Mouse (Mus musculus) retina, postnatal 1 day (tissue): ENCODE measurements around the gene Prelid1.

Experiments used
- DNase-seq: peaks from one replicate; pipeline ENCODE4 v3.0.0-alpha.2; 2012

The Prelid1 gene

GRCm38 (mm10) chr13:55335701-55336100, 15.4 kb downstream of the Prelid1 start:
- no peak for DNase-seq

- DNase-seq, result no peak
Observed at GRCm38 (mm10) chr13:55337341-55337975, 17.2 kb downstream of the Prelid1 start.

- no peak for DNase-seq
Observed at GRCm38 (mm10) chr13:55338131-55339054, 18.1 kb downstream of the Prelid1 start.

- no peak for DNase-seq
Observed at GRCm38 (mm10) chr13:55339259-55339658, 19.0 kb downstream of the Prelid1 start.

- no peak for DNase-seq
Observed at GRCm38 (mm10) chr13:55342469-55342868, 22.2 kb downstream of the Prelid1 start.

GRCm38 (mm10) chr13:55344286-55344685, 24.0 kb downstream of the Prelid1 start:
- DNase-seq, result no peak

GRCm38 (mm10) chr13:55346745-55347144, 26.4 kb downstream of the Prelid1 start:
- no peak for DNase-seq

- DNase-seq, result no peak
Observed at GRCm38 (mm10) chr13:55361145-55361544, 40.8 kb downstream of the Prelid1 start.

- no peak for DNase-seq
Observed at GRCm38 (mm10) chr13:55361974-55362452, 41.7 kb downstream of the Prelid1 start.

GRCm38 (mm10) chr13:55362453-55363060, 42.3 kb downstream of the Prelid1 start, which contains the start of gene Lman2:
Gene Lman2 (minus strand): TSS chr13:55362783.
- DNase-seq, result peak; percentile 99

GRCm38 (mm10) chr13:55368401-55368800, 48.1 kb downstream of the Prelid1 start:
- no peak for DNase-seq

GRCm38 (mm10) chr13:55369531-55370114, 49.3 kb downstream of the Prelid1 start, which contains the start of gene Rgs14:
Gene Rgs14 (plus strand): TSS chr13:55369732.
- DNase-seq, result no peak

GRCm38 (mm10) chr13:55370234-55370633, 49.9 kb downstream of the Prelid1 start:
- DNase-seq, result no peak

GRCm38 (mm10) chr13:55371007-55371681, 50.8 kb downstream of the Prelid1 start:
- peak; percentile 43 for DNase-seq

GRCm38 (mm10) chr13:55371740-55372139, 51.4 kb downstream of the Prelid1 start:
- peak; percentile 46 for DNase-seq

- DNase-seq, result no peak
Observed at GRCm38 (mm10) chr13:55374206-55374924, 54.1 kb downstream of the Prelid1 start.
